Mouse (Mus musculus) embryonic facial prominence, embryonic 14.5 days (tissue): ENCODE data around the gene Smyd3. TPM values are rescaled to one million over a fixed set of nuclear protein-coding genes. Genes with fewer than 3 reads are reported as not detected.

Experiments
- ATAC-seq: fragments of 200-750 bp; cut with Nextera tagmentation; 2 replicates; pipeline ENCODE4 v1.8.0; 2017; ENCODE audit warnings: low read depth, moderate number of reproducible peaks, moderate TSS enrichment
- DNase-seq: peaks from one replicate; pipeline ENCODE4 v3.0.0-alpha.2; 2015; ENCODE audit warnings: low spot score
- H3K27ac ChIP-seq: fragments of 300-500 bp; sonication (generic); replicated peaks from 2 replicates; pipeline ENCODE4 v1.5.1; 2014; ENCODE audit warnings: low read depth, mild to moderate bottlenecking, low read length, moderate library complexity
- H3K27me3 ChIP-seq: fragments of 300-500 bp; sonication (generic); replicated peaks from 2 replicates; pipeline ENCODE4 v1.6.1; 2014; ENCODE audit warnings: low read length; ENCODE audit not compliant: control insufficient read depth, insufficient read depth
- H3K36me3 ChIP-seq: fragments of 300-500 bp; sonication (generic); 2 replicates; pipeline ENCODE4 v1.6.1; 2014; ENCODE audit warnings: low read length, mixed read lengths; ENCODE audit not compliant: control insufficient read depth, insufficient read depth
- H3K4me1 ChIP-seq: fragments of 300-500 bp; sonication (generic); 2 replicates; pipeline ENCODE4 v1.6.1; 2014; ENCODE audit warnings: antibody characterized with exemption, low read length; ENCODE audit not compliant: control insufficient read depth, insufficient read depth
- H3K4me2 ChIP-seq: fragments of 300-500 bp; sonication (generic); 2 replicates; pipeline ENCODE4 v1.6.1; 2014; ENCODE audit warnings: low read depth, mild to moderate bottlenecking, low read length, moderate library complexity, mixed read lengths
- H3K4me3 ChIP-seq: fragments of 300-500 bp; sonication (generic); 2 replicates; pipeline ENCODE4 v1.5.1; 2014; ENCODE audit warnings: low read depth, mild to moderate bottlenecking, low read length
- H3K9ac ChIP-seq: fragments of 300-500 bp; sonication (generic); 2 replicates; pipeline ENCODE4 v1.6.1; 2014; ENCODE audit warnings: low read depth, mild to moderate bottlenecking, low read length, moderate library complexity, mixed read lengths
- H3K9me3 ChIP-seq: fragments of 300-500 bp; sonication (generic); 2 replicates; pipeline ENCODE4 v1.6.1; 2016; ENCODE audit warnings: low read length; ENCODE audit not compliant: control insufficient read depth
- WGBS: fragments of 180-500 bp; shearing (Covaris S2); extraction: QIAGEN DNeasy Blood & Tissue Kit; methylation state at CpG from one replicate; pipeline ENCODE4 v1.1.7; 2014; 5-methylcytosine and 5-hydroxymethylcytosine counted together
- polyA plus RNA-seq: library from polyadenylated mRNA; unstranded; fragments of >200 nt; fragmentation: Nextera tagmentation; extraction: Ambion mirVana; gene quantifications from 2 replicates; pipeline ENCODE4 v1.2.1, GENCODE M21; 2014

Gene Smyd3
- polyA plus RNA-seq, 1 experiment from 2014 or later: 16.7 TPM

GRCm38 (mm10) chr1:179480862-179481261 lies 37.0 kb downstream of the Smyd3 start:
- H3K27me3 ChIP-seq: no peaks in the 10 kb centered on the region
- H3K9me3 ChIP-seq: no peaks in the 10 kb centered on the region
- H3K4me3 ChIP-seq: no peak overlapping the region
- no peaks in the 10 kb centered on the region for H3K36me3 ChIP-seq
- ATAC-seq: no peak
- H3K4me2 ChIP-seq: no peak overlapping the region
- no peak overlapping the region for H3K27ac ChIP-seq
- 75% methylated on average over 4 of the region's 4 CpGs for WGBS
- DNase-seq: no peak
- no peak overlapping the region for H3K9ac ChIP-seq
- no peaks in the 10 kb centered on the region for H3K4me1 ChIP-seq

GRCm38 (mm10) chr1:179477157-179477902 lies 40.5 kb downstream of the Smyd3 start:
- peaks cover 6% of the 10 kb centered on the region for H3K4me1 ChIP-seq
- H3K9ac ChIP-seq: no peak overlapping the region
- H3K36me3 ChIP-seq: peaks cover 10% of the 10 kb centered on the region; the same call in 1 of the 2 replicates
- DNase-seq: peak; percentile 69
- peak; percentile 71 for ATAC-seq
- H3K4me2 ChIP-seq: no peak overlapping the region
- no peaks in the 10 kb centered on the region for H3K27me3 ChIP-seq
- no peak overlapping the region for H3K27ac ChIP-seq
- peaks cover 9% of the 10 kb centered on the region for H3K9me3 ChIP-seq
- no peak overlapping the region for H3K4me3 ChIP-seq
- 59% methylated on average over 5 of the region's 5 CpGs for WGBS

GRCm38 (mm10) chr1:179476461-179477156 lies 41.2 kb downstream of the Smyd3 start:
- Histone ChIP-seq H3K9me3 (peaks cover 11% of the 10 kb centered on the region), H3K4me1 (peaks cover 6% of the 10 kb centered on the region), H3K27ac (no peak overlapping the region), H3K4me3 (no peak overlapping the region), H3K4me2 (no peak overlapping the region), H3K27me3 (no peaks in the 10 kb centered on the region), H3K9ac (no peak overlapping the region), H3K36me3 (peaks cover 11% of the 10 kb centered on the region; the same call in 1 of the 2 replicates)
- WGBS: 54% methylated on average over 6 of the region's 6 CpGs
- DNase-seq: no peak
- peak; percentile 48; the same call in 1 of the 2 replicates for ATAC-seq

GRCm38 (mm10) chr1:179474776-179475175 lies 43.1 kb downstream of the Smyd3 start:
- Histone ChIP-seq H3K4me1 (peaks cover 6% of the 10 kb centered on the region), H3K27me3 (no peaks in the 10 kb centered on the region), H3K36me3 (peaks cover 11% of the 10 kb centered on the region; the same call in 1 of the 2 replicates), H3K9me3 (peaks cover 11% of the 10 kb centered on the region), H3K27ac (no peak overlapping the region), H3K4me2 (no peak overlapping the region), H3K4me3 (no peak overlapping the region), H3K9ac (no peak overlapping the region)
- DNase-seq (no peak), ATAC-seq (no peak)
- 62% methylated on average over 8 of the region's 8 CpGs for WGBS

- ATAC-seq (no peak), DNase-seq (peak; percentile 61)
- H3K4me2 ChIP-seq: no peak overlapping the region
- peaks cover 6% of the 10 kb centered on the region for H3K4me1 ChIP-seq
- H3K36me3 ChIP-seq: peaks cover 11% of the 10 kb centered on the region; the same call in 1 of the 2 replicates
- no peak overlapping the region for H3K4me3 ChIP-seq
- H3K9me3 ChIP-seq: peaks cover 11% of the 10 kb centered on the region
- H3K9ac ChIP-seq: no peak overlapping the region
- WGBS: 47% methylated on average over 17 of the region's 17 CpGs
- no peaks in the 10 kb centered on the region for H3K27me3 ChIP-seq
- no peak overlapping the region for H3K27ac ChIP-seq
Measured at GRCm38 (mm10) chr1:179473920-179474643, 43.8 kb downstream of the Smyd3 start.

- H3K9me3 ChIP-seq: peaks cover 14% of the 10 kb centered on the region
- ATAC-seq (no peak), DNase-seq (no peak)
- no peak overlapping the region for H3K27ac ChIP-seq
- peaks cover 7% of the 10 kb centered on the region; the same call in 1 of the 2 replicates for H3K36me3 ChIP-seq
- WGBS: 80% methylated on average over 8 of the region's 8 CpGs
- no peaks in the 10 kb centered on the region for H3K27me3 ChIP-seq
- H3K4me2 ChIP-seq: no peak overlapping the region
- H3K4me3 ChIP-seq: no peak overlapping the region
- H3K4me1 ChIP-seq: no peaks in the 10 kb centered on the region
- no peak overlapping the region for H3K9ac ChIP-seq
Measured at GRCm38 (mm10) chr1:179467970-179468369, 49.9 kb downstream of the Smyd3 start.

GRCm38 (mm10) chr1:179462376-179462775 lies 55.5 kb downstream of the Smyd3 start:
- Histone ChIP-seq H3K4me3 (no peak overlapping the region), H3K4me2 (no peak overlapping the region), H3K9ac (no peak overlapping the region), H3K9me3 (0 out of 2 replicates have a peak, but pooled peaks cover 8% of the 10 kb centered on the region), H3K27me3 (no peaks in the 10 kb centered on the region), H3K27ac (no peak overlapping the region), H3K4me1 (peaks cover 14% of the 10 kb centered on the region), H3K36me3 (no peaks in the 10 kb centered on the region)
- 84% methylated on average over 5 of the region's 5 CpGs for WGBS
- DNase-seq: no peak
- ATAC-seq: no peak

GRCm38 (mm10) chr1:179461019-179461814 lies 56.6 kb downstream of the Smyd3 start:
- no peak for ATAC-seq

More at GRCm38 (mm10) chr1:179461019-179461814, 56.6 kb downstream of the Smyd3 start:
- no peaks in the 10 kb centered on the region for H3K36me3 ChIP-seq
- no peak overlapping the region for H3K4me2 ChIP-seq
- 46% methylated on average over 22 of the region's 22 CpGs for WGBS
- H3K4me3 ChIP-seq: no peak overlapping the region
- H3K4me1 ChIP-seq: peaks cover 20% of the 10 kb centered on the region
- 0 out of 2 replicates have a peak, but pooled peaks cover 8% of the 10 kb centered on the region for H3K9me3 ChIP-seq
- no peak for DNase-seq
- no peak overlapping the region for H3K27ac ChIP-seq
- H3K27me3 ChIP-seq: no peaks in the 10 kb centered on the region
- no peak overlapping the region for H3K9ac ChIP-seq
